Mouse (Mus musculus) CH12.LX (cell line): ENCODE measurements at regions not wholly inside any gene's neighbourhood (a gene's known extent, or its start where the extent isn't known, plus 50 kb on each side); places are given as distances from the start of the nearest gene placed in this dataset.

Experiments
- CTCF ChIP-seq, 2 experiments: IDR thresholded peaks in 1 of 2; conservative IDR thresholded peaks in 1 of 2; 2 replicates each; pipeline ENCODE4 v1.5.1; 2011 to 2012; ENCODE audit warnings: low read depth in 2 of 2, low read length in 2 of 2, improper control_type of control experiment in 1 of 2, inconsistent platforms in 1 of 2, mild to moderate bottlenecking in 1 of 2, moderate library complexity in 1 of 2
- GABPA ChIP-seq: IDR thresholded peaks from 2 replicates; pipeline ENCODE4 v1.6.1; 2012; ENCODE audit warnings: low read depth, low read length, improper control_type of control experiment, inconsistent platforms; ENCODE audit not compliant: insufficient replicate concordance
- JUN ChIP-seq: IDR thresholded peaks from 2 replicates; pipeline ENCODE4 v1.6.1; 2011; ENCODE audit warnings: low read depth, mild to moderate bottlenecking, low read length, improper control_type of control experiment, moderate library complexity; ENCODE audit not compliant: insufficient read depth
- JUND ChIP-seq: conservative IDR thresholded peaks from 2 replicates; pipeline ENCODE4 v1.6.1; 2011; ENCODE audit warnings: low read depth, low read length, improper control_type of control experiment
- MAZ ChIP-seq: IDR thresholded peaks from 2 replicates; pipeline ENCODE4 v1.6.1; 2012; ENCODE audit warnings: low read depth, mild to moderate bottlenecking, inconsistent platforms, low read length, improper control_type of control experiment, moderate library complexity
- MEF2A ChIP-seq: IDR thresholded peaks from 2 replicates; pipeline ENCODE4 v1.6.1; 2014; ENCODE audit warnings: low read depth, mild to moderate bottlenecking, inconsistent platforms, low read length, improper control_type of control experiment, borderline replicate concordance
- NRF1 ChIP-seq: IDR thresholded peaks from 2 replicates; pipeline ENCODE4 v1.6.1; 2014; ENCODE audit warnings: low read depth, mild to moderate bottlenecking, inconsistent platforms, low read length, improper control_type of control experiment, moderate library complexity
- POLR2A ChIP-seq: IDR thresholded peaks from 2 replicates; pipeline ENCODE4 v1.6.1; 2011; ENCODE audit warnings: low read depth, mild to moderate bottlenecking, improper control_type of control experiment, low read length
- TBP ChIP-seq: conservative IDR thresholded peaks from 2 replicates; pipeline ENCODE4 v1.6.1; 2011; ENCODE audit warnings: low read depth, low read length, improper control_type of control experiment
- UBTF ChIP-seq: IDR thresholded peaks from 2 replicates; pipeline ENCODE4 v1.6.1; 2012; ENCODE audit warnings: low read depth, mild to moderate bottlenecking, inconsistent platforms, low read length, improper control_type of control experiment, moderate library complexity
- ZKSCAN1 ChIP-seq: IDR thresholded peaks from 2 replicates; pipeline ENCODE4 v1.6.1; 2012; ENCODE audit warnings: low read depth, inconsistent platforms, low read length, improper control_type of control experiment, borderline replicate concordance
- ZMIZ1 ChIP-seq: IDR thresholded peaks from 2 replicates; pipeline ENCODE4 v1.6.1; 2012; ENCODE audit warnings: low read depth, mild to moderate bottlenecking, inconsistent platforms, low read length, improper control_type of control experiment

- TF ChIP-seq CTCF (conservative IDR thresholded peaks at IDR 0.05 in 1 of 2, IDR thresholded peaks at IDR 0.05 in 1 of 2; ENCODE audit: low read depth in 2 of 2, low read length in 2 of 2) (no peak), JUN (no peak), POLR2A (no peak), MEF2A (no peak), ZKSCAN1 (no peak), MAZ (no peak), NRF1 (no peak), UBTF (no peak), TBP (no peak), JUND (no peak), ZMIZ1 (no peak), GABPA (no peak)
Measured at GRCm38 (mm10) chr13:18457337-18458236, 60.1 kb upstream of the Pou6f2 start.
